In the genomic region with DNA sequence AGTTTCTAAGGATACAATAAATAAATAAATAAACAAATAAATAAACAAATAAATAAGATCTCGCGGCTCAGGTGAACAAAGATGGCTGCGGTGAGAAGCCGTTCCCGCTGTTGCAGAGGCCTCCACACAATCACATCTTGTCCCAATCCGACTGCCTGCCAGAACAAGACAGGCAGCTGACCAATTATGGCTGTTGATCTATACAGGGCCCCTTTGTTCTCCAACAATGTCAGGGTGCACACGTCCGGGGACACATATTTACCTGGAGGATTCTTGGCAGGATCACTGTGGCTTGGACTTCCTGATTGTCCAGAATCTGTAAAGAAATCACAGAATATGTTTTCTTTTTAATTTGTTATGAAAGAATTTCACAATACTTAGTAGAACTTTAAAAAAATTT, we compare ENCODE assay signal across 13 mouse cellular contexts.
DNase-seq lines count a peak whose midpoint lies in the region; ATAC-seq and TF ChIP-seq lines count a peak whose summit lies in the region.
"Had no signal": no experiment of that assay in that cellular context is flagged by ENCODE, and none has a peak within 500 bp of the region (broad histone marks: within the 10 kb centered on the region; RNA-seq: fewer than 3 reads in every experiment).

No protein-coding gene starts in this region.

- no peak overlapping the region for H3K4me3 ChIP-seq in forebrain, embryonic 13.5 days
- H3K4me3 ChIP-seq in forebrain, postnatal 0 days (ENCODE audit: low read depth, low read length) = no peak overlapping the region
- no peak overlapping the region for H3K4me3 ChIP-seq in liver, adult 2 months (ENCODE audit: insufficient read depth, low read depth, low read length)
- H3K4me3 ChIP-seq in stomach, postnatal 0 days (ENCODE audit: low read depth, low read length) = no peak overlapping the region
- H3K4me3 ChIP-seq: liver, embryonic 13.5 days had no signal

- peak overlapping the region; percentile 59 for H3K27ac ChIP-seq in forebrain, embryonic 13.5 days
- H3K27ac ChIP-seq in forebrain, postnatal 0 days (ENCODE audit: low read depth, low read length) = no peak overlapping the region
- peak overlapping the region; percentile 79 for H3K27ac ChIP-seq in liver, adult 2 months (replicated peaks; ENCODE audit: insufficient read depth, low read depth, low read length)
- H3K27ac ChIP-seq in stomach, postnatal 0 days (replicated peaks) = peak overlapping the region; percentile 65; the same call in 1 of the 2 replicates
- H3K27ac ChIP-seq: liver, embryonic 13.5 days had no signal

- ATAC-seq in forebrain, embryonic 13.5 days = peak; percentile 61; the same call in 1 of the 2 replicates
- no peak for ATAC-seq in forebrain, postnatal 0 days
- ATAC-seq in stomach, postnatal 0 days (ENCODE audit: low FRiP score, low TSS enrichment) = peak; percentile 46; the same call in 1 of the 2 replicates

- H3K79me2 ChIP-seq in liver, adult 2 months (ENCODE audit: control insufficient read depth, insufficient read depth, low read length) = peaks cover 14% of the 10 kb centered on the region; the same call in 1 of the 2 replicates

- H3K36me3 ChIP-seq in forebrain, embryonic 13.5 days (ENCODE audit: poor library complexity, severe bottlenecking) = 0 out of 2 replicates have a peak, but pooled peaks cover 7% of the 10 kb centered on the region
- H3K36me3 ChIP-seq in forebrain, postnatal 0 days (ENCODE audit: insufficient read depth) = no peaks in the 10 kb centered on the region
- H3K36me3 ChIP-seq in liver, adult 2 months (ENCODE audit: control insufficient read depth, insufficient read depth, low read length) = no peaks in the 10 kb centered on the region
- H3K36me3 ChIP-seq in stomach, postnatal 0 days (ENCODE audit: control insufficient read depth, insufficient read depth, low read length) = no peaks in the 10 kb centered on the region
- H3K36me3 ChIP-seq: liver, embryonic 13.5 days had no signal

- H3K4me2 ChIP-seq in forebrain, embryonic 13.5 days = no peak overlapping the region
- H3K4me2 ChIP-seq in forebrain, postnatal 0 days (ENCODE audit: low read depth) = no peak overlapping the region
- no peak overlapping the region for H3K4me2 ChIP-seq in stomach, postnatal 0 days (replicated peaks; ENCODE audit: low read depth)
- H3K4me2 ChIP-seq: liver, embryonic 13.5 days had no signal

- H3K4me1 ChIP-seq in forebrain, embryonic 13.5 days = peaks cover 46% of the 10 kb centered on the region
- H3K4me1 ChIP-seq in forebrain, postnatal 0 days (ENCODE audit: insufficient read depth) = peaks cover 19% of the 10 kb centered on the region
- peaks cover 41% of the 10 kb centered on the region for H3K4me1 ChIP-seq in liver, adult 2 months (ENCODE audit: control insufficient read depth, insufficient read depth, low read length)
- 0 out of 2 replicates have a peak, but pooled peaks cover 2% of the 10 kb centered on the region for H3K4me1 ChIP-seq in stomach, postnatal 0 days (replicated peaks; ENCODE audit: control insufficient read depth, insufficient read depth)

- TF ChIP-seq EP300 in stomach, postnatal 0 days (optimal IDR thresholded peaks at IDR 0.05) = no peak

- intact Hi-C loops in left cerebral cortex, postnatal 14 days (cut with DNase I) = no loop called here

- no peak overlapping the region for H3K9ac ChIP-seq in forebrain, embryonic 13.5 days
- H3K9ac ChIP-seq in forebrain, postnatal 0 days = no peak overlapping the region
- H3K9ac ChIP-seq in liver, adult 2 months (ENCODE audit: low read depth, low read length) = peak overlapping the region; percentile 14; the same call in 1 of the 2 replicates
- H3K9ac ChIP-seq in stomach, postnatal 0 days (ENCODE audit: low read length) = no peak overlapping the region
- H3K9ac ChIP-seq: liver, embryonic 13.5 days had no signal

- DNase-seq in forebrain, postnatal 0 days = no peak
- peak; percentile 83 for DNase-seq in liver, adult 2 months (ENCODE audit: extremely low read depth, low read depth, low spot score)
- no peak for DNase-seq in liver
- peak; percentile 56 for DNase-seq in retina, postnatal 1 day
- no peak for DNase-seq in retina, embryonic 14.5 days (ENCODE audit: low spot score)
- DNase-seq in stomach, postnatal 0 days (ENCODE audit: low spot score) = no peak
- DNase-seq in left cerebral cortex, postnatal 14 days (ENCODE audit: low spot score in 2 of 2) = no peak
- DNase-seq: cerebellum, adult 8-10 months; embryo, embryonic 11 days; heart, adult 18-20 months; liver, embryonic 13.5 days; thymus, adult 2 months had no signal

- H3K9me3 ChIP-seq in forebrain, embryonic 13.5 days (replicated peaks) = no peaks in the 10 kb centered on the region
- no peaks in the 10 kb centered on the region for H3K9me3 ChIP-seq in forebrain, postnatal 0 days (ENCODE audit: low read length)
- H3K9me3 ChIP-seq in stomach, postnatal 0 days (ENCODE audit: control insufficient read depth, low read length) = no peaks in the 10 kb centered on the region
- H3K9me3 ChIP-seq: liver, embryonic 13.5 days had no signal

- 30% methylated on average over 8 of the region's 8 CpGs for WGBS in forebrain, embryonic 13.5 days
- 21% methylated on average over 8 of the region's 8 CpGs for WGBS in forebrain, postnatal 0 days
- 26% methylated on average over 8 of the region's 8 CpGs for WGBS in liver, adult 2 months
- 48% methylated on average over 8 of the region's 8 CpGs for WGBS in stomach, postnatal 0 days

- H3K27me3 ChIP-seq in forebrain, embryonic 13.5 days = no peaks in the 10 kb centered on the region
- H3K27me3 ChIP-seq in forebrain, postnatal 0 days (ENCODE audit: insufficient read depth, low read length) = no peaks in the 10 kb centered on the region
- H3K27me3 ChIP-seq in liver, adult 2 months (ENCODE audit: control insufficient read depth, insufficient read depth, low read length) = no peaks in the 10 kb centered on the region
- H3K27me3 ChIP-seq in stomach, postnatal 0 days (ENCODE audit: control insufficient read depth, insufficient read depth, low read length) = no peaks in the 10 kb centered on the region
- H3K27me3 ChIP-seq: liver, embryonic 13.5 days had no signal

- TF ChIP-seq POLR2A in liver, adult 2 months (IDR thresholded peaks at IDR 0.05; ENCODE audit: extremely low read depth, insufficient read depth, low read length) = no peak

- TF ChIP-seq CTCF in forebrain, postnatal 0 days (IDR thresholded peaks at IDR 0.05; ENCODE audit: low read depth) = no peak
- TF ChIP-seq CTCF in liver, adult 2 months (IDR thresholded peaks at IDR 0.05; ENCODE audit: low read depth, low read length) = no peak
- TF ChIP-seq CTCF in stomach, postnatal 0 days (IDR thresholded peaks at IDR 0.05; ENCODE audit: low read depth) = no peak

Comparison
In these comparisons a context has a peak if more than half of its experiments do, and no peak if none do; other contexts are left out.
1. DNase-seq: peak in liver, adult 2 months (single experiment) and retina, postnatal 1 day (single experiment); none in forebrain, postnatal 0 days (single experiment), liver (single experiment), retina, embryonic 14.5 days (single experiment), stomach, postnatal 0 days (single experiment) and left cerebral cortex, postnatal 14 days (0 of 2).